Mouse (Mus musculus) c-Kit-positive CD71-positive TER-119-positive erythroid progenitor cells, embryonic 14.5 days (primary cell): ENCODE data around the gene Eea1.

Experiments
- DNase-seq: peaks from one replicate; pipeline ENCODE4 v3.0.0-alpha.2; 2013; ENCODE audit warnings: low spot score

Gene Eea1

DNA sequence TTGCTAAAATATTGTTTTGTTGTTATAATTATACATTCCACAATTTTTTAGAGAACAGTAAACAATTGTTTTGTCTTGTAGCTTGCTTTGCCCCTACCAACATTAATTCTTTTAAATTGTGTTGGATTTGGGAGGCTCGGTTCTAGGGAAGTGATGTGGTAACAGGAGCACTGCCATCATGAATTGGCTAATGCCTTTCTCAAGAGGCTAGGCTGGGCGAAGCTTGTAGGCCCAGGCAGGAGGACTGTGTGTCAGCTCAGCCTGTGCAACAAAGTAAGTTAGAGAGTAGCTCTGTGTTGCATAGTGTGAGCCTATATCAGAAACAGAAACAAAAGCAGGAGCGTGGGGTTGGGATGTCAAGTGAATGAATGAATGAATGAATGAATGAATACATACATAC, 9.0 kb downstream of the Eea1 start:
- DNase-seq = no peak

DNA sequence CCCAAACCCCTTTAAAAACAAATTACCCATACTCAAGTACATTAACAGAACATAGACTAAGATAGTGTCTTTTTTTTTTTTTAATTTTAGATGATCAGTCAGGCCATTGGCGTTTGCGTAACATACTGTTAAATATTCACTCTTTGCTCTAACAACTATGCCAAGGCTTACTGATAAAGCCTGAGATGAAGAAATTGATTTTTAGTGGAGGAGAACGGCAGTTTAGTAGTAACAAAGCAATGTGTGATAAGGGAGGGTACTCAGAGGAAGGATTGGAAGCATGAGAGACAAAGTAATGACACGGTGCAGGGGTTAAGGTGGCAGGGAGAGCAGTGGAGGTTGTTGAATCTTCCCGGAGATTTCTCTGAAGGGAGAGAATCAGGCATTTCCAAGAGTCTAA, 9.7 kb downstream of the Eea1 start:
- no peak for DNase-seq

GRCm38 (mm10) chr10:95950797-95951196, 10.3 kb downstream of the Eea1 start:
- no peak for DNase-seq

- DNase-seq = no peak
Observed at GRCm38 (mm10) chr10:95951346-95951745, 10.9 kb downstream of the Eea1 start.

DNA sequence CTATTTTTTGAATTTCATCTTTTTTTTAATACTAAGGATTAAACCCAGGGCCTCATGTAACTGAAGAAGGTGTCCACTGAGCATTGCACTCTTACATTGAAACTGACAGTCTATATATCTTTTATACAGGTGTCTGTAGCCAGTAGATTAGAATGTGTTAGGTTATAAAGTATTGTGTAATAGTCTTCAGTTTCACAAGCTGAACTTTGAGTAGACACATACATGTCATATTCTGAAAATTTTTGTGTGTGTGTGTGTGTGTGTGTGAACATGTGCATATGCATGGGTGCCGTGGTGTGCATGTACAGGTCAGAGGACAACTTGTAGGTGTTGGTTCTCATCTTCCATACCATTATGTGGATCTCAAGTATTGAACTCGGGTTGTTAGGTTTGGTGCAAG, 16.2 kb downstream of the Eea1 start:
- no peak for DNase-seq

DNA sequence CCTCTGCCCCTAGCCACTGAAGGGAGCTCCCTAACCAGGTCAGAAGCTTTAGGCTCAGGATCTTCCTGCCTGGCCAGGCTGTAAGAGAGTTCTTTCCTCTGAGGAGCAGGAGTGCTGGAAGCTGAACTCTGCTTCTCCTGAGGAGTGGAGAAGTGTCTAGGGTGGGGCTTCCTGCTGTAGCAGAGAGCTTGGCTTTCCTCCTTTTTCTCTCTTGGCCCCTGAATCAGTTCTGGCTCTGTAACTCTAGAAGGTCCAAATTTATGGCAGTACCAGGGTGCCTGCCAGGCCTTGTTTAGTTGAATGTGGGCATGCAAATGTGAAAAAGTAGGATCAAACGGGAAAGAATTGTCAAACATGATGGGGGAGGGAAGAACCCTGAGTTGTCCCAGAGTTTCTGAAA, 17.1 kb downstream of the Eea1 start:
- DNase-seq = no peak

DNA sequence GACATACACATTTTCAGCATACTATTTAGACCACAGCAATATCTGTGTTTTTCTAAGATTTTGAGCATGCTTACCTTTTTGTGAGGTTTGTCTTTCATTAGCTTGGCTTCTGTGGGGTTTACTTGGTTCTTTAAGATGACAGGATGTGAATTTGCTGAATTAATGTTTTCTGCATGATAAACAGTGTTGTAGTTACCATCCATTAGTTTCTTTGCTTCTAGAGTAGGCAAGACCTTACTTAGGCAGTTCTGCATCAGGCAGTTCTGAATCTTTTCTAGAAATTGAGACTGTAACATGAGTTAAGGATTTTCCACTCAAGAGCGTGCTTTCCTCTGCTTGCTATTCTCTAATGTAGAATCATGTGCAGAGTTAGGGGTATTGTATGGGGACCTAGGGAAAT, 24.2 kb downstream of the Eea1 start:
- no peak for DNase-seq

DNA sequence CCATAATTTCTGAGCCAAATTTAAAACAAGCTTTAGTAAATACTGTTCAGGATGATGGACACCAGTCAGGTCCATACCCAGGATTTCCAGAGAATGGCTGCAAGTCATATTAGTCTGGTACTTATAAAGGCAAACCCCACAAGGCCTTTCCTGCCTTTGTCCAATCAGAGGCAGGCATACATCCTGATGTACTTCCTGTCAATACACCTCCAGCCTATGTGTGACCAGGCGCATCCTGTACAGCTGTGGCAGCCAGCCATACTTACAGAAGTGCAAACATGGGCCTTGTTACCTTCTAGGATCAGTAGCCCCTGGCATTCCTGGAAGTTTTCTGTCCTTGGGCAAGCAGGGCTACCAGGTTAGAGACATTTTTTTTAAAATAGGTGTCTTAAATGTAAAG, 29.2 kb downstream of the Eea1 start:
- DNase-seq = no peak

- peak; percentile 41 for DNase-seq
Observed at GRCm38 (mm10) chr10:95970744-95971212, 30.3 kb downstream of the Eea1 start.

- DNase-seq = peak; percentile 8
Observed at GRCm38 (mm10) chr10:95971341-95971740, 30.9 kb downstream of the Eea1 start.

- no peak for DNase-seq
Observed at GRCm38 (mm10) chr10:95971942-95972341, 31.5 kb downstream of the Eea1 start.

DNA sequence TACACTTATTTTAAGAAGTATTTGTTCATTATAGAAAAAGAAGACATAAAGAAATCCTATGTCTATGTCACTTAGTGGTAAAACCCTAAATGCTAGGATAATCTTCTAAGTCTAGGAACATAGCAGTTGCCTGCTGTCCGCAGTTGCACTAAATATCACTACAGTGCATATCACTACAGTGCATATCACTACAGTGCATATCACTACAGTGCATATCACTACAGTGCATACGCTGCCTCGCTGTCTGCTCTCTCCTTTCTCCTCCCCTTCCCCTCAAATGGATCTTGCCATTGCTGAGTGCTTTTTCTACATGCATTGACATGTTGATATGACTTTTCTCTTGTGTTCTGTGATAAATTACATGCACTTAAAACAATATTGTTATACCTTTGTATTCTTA, 34.0 kb downstream of the Eea1 start:
- no peak for DNase-seq

DNA sequence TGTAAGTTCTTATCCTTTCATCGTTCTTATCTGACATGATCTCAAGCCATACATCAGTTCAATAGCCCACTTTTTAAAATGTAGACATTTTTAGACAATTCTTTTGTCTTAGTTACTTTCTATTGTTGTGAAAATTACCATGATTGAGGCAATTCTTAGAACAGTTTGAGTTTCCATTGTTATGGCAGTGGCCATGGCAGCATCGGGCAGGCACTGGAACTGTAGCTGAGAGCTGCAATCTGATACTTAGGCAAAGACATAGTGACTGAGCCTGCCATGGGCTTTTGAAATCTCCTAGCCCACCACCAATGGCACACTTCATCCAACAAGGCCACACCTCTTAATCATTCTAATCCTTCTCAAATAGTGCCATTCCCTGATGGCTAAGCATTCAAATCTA, 36.3 kb downstream of the Eea1 start:
- DNase-seq = no peak

- no peak for DNase-seq
Observed at GRCm38 (mm10) chr10:95989731-95990130, 49.3 kb downstream of the Eea1 start.

- DNase-seq = no peak
Observed at GRCm38 (mm10) chr10:95991176-95991575, 50.7 kb downstream of the Eea1 start.

DNA sequence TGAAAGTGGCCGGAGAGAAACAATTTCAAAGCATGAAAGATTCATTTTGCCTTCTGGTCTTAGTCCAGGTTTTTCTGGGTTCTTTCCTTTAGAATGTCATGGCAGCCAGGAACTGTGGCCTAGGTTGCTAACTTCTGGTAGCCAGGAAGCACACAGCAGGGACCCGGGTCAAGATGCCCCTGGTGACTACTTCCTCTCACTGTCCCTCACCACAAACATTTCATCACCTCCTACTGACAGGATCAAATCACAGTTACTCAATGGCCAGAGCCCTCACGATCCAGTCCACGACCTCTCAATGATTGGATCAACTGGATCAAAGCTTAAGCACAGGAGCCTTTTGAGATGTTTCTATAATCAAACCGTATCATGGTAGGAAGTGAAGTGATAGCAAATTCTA, 60.5 kb downstream of the Eea1 start:
- no peak for DNase-seq

- no peak for DNase-seq
Observed at GRCm38 (mm10) chr10:96015738-96016137, 75.3 kb downstream of the Eea1 start.

- DNase-seq = no peak
Observed at GRCm38 (mm10) chr10:96017418-96017817, 77.0 kb downstream of the Eea1 start.

GRCm38 (mm10) chr10:96033356-96033984, 93.0 kb downstream of the Eea1 start:
- DNase-seq = peak; percentile 19

DNA sequence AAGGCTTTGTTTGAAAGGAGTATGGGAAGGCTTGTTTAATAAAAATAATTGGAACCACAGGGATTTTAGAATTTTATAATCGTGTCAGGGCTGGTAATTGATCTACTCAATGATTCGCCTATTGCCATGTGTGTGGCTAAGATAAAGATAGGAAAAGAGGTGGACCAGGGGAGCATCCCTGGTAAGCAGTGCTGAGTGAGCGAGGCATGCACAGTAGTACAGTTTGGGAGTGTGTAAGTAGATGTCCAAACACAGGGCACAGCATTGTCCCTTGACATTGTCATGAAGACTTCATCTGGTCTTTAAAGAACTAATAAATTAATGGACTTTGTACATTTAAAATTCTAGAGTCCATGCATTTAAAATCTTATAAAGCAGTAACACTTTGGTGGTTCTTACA, 93.7 kb downstream of the Eea1 start:
- DNase-seq = no peak

- no peak for DNase-seq
Observed at GRCm38 (mm10) chr10:96035951-96036350, 95.5 kb downstream of the Eea1 start.

- DNase-seq = no peak
Observed at GRCm38 (mm10) chr10:96044216-96044615, 103.8 kb downstream of the Eea1 start.

GRCm38 (mm10) chr10:96047960-96048536, 107.6 kb downstream of the Eea1 start:
- DNase-seq = no peak

DNA sequence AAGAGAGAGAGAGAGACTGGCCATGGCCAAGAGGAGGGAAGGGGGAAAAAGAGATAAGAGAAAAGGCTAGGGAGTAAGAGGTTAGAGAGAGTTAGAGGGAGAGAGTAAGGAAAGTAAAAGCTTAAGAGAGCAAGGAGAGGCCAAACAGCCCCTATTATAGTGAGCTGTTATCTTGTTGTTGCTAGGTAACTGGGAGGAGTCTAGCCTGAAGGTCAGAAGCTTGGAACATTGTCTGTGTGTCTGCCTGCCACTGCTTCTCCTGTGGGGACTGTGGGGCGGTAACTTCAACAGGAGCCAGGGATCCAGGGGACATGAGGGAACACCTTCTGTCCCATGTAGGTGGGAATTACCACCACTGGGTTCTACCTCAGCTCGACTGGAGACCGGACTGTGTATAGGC, 108.1 kb downstream of the Eea1 start:
- DNase-seq = no peak
